Mouse (Mus musculus): ENCODE measurements around the gene Slc44a2. TPM values are rescaled to one million over a fixed set of nuclear protein-coding genes. Genes with fewer than 3 reads are reported as not detected.

Gene Slc44a2
- polyA plus RNA-seq, 1 experiment: 173 TPM

DNA sequence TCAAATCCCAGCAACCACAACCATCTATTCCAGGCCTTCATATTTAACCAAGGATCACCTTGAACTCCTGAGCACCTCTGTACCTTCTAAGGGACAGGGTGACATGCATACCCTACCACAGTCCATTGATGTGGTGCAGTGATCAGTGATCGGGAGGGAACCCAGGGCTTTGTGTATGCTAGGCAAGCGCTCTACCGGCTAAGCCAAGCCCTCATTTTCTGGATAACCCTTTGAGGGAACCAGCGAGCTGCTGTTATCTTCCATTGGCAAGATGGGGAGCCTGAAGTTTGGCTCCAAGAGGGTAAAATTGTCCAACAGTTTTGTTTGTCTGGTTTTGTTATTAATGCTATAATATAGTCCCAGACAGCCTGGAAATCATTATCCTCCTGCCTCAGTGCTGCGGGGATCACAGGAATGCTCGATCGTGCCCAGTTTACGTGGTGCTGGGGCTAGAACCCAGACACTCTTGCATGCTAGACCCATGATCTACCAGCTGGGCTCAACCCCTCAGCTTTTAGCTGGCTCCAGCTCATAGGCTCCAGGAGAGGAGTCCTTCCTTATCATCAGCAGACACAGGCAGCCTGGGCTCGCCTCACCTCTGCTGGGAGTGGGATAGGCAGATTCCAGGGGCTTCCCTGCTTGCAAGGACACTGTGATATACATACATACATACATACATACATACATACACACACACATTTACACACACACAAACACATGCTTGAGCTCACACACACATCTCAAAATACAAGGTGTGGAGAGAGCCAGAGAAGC, 5.9 kb upstream of the Slc44a2 start:
- TF ChIP-seq POLR2A (IDR thresholded peaks at IDR 0.05; ENCODE audit: insufficient read length, low read depth) (no peak), CEBPB (IDR thresholded peaks at IDR 0.05; ENCODE audit: insufficient read depth, poor library complexity, severe bottlenecking) (no peak), TCF3 (IDR thresholded peaks at IDR 0.05; ENCODE audit: insufficient read length, low read depth) (no peak), TCF12 (IDR thresholded peaks at IDR 0.05; ENCODE audit: insufficient read depth, poor library complexity, severe bottlenecking) (no peak), POLR2AphosphoS2 (IDR thresholded peaks at IDR 0.05; ENCODE audit: insufficient read length, low read depth) (no peak), REST (IDR thresholded peaks at IDR 0.05; ENCODE audit: insufficient read depth, insufficient read length) (no peak), MYOG (IDR thresholded peaks at IDR 0.05; ENCODE audit: control insufficient read depth in 1 of 3, insufficient read depth in 1 of 3, insufficient read length in 2 of 3, low read depth in 2 of 3) (no peak)
- no peak overlapping the region for H3ac ChIP-seq (ENCODE audit: control insufficient read depth, insufficient read length)
- no peaks in the 10 kb centered on the region for H3K27me3 ChIP-seq (ENCODE audit: control insufficient read depth, insufficient read depth, insufficient read length)
- H3K79me2 ChIP-seq (ENCODE audit: control insufficient read depth, insufficient read depth): no peaks in the 10 kb centered on the region
- no peak overlapping the region for H3K4me3 ChIP-seq
- no peak overlapping the region for H3K4me2 ChIP-seq (ENCODE audit: low read depth)
- no peaks in the 10 kb centered on the region for H3K36me3 ChIP-seq (ENCODE audit: control insufficient read depth, insufficient read depth)

DNA sequence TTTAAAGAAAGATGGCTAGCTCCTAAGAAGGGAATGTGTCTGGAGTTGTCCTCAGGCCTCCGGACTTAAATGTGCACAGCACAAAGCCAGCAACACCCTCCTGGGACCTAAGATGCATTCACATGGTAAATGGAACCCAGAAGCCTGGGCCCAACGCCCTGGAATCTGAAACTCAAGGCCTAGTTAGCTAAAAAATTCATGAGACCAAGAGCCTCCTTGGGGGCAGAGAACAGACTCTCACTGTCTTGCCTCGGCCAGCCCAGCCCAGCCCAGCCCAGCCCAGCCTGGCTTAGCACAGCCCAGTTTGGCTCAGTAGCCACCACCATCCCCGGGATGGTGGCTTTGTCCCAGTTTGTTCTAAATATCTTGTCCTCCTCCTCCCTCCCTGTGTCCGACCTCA, 5.1 kb upstream of the Slc44a2 start:
- TF ChIP-seq MYOD1 (IDR thresholded peaks at IDR 0.05; ENCODE audit: control insufficient read depth in 1 of 3, insufficient read length in 2 of 3, low read depth in 2 of 3) (no peak), SRF (IDR thresholded peaks at IDR 0.05; ENCODE audit: control insufficient read depth, insufficient read length, low read depth) (no peak), REST (IDR thresholded peaks at IDR 0.05; ENCODE audit: insufficient read depth, insufficient read length) (no peak), E2F4 (IDR thresholded peaks at IDR 0.05; ENCODE audit: insufficient read depth) (no peak), MAX (IDR thresholded peaks at IDR 0.05; ENCODE audit: low read depth) (no peak), USF1 (IDR thresholded peaks at IDR 0.05; ENCODE audit: low read depth) (no peak), CEBPB (IDR thresholded peaks at IDR 0.05; ENCODE audit: insufficient read depth, poor library complexity, severe bottlenecking) (no peak), POLR2A (IDR thresholded peaks at IDR 0.05; ENCODE audit: insufficient read length, low read depth) (no peak), TCF12 (IDR thresholded peaks at IDR 0.05; ENCODE audit: insufficient read depth, poor library complexity, severe bottlenecking) (no peak), MYOG (IDR thresholded peaks at IDR 0.05; ENCODE audit: control insufficient read depth in 1 of 3, insufficient read depth in 1 of 3, insufficient read length in 2 of 3, low read depth in 2 of 3) (no peak), POLR2AphosphoS2 (IDR thresholded peaks at IDR 0.05; ENCODE audit: insufficient read length, low read depth) (no peak), TCF3 (IDR thresholded peaks at IDR 0.05; ENCODE audit: insufficient read length, low read depth) (no peak)
- no peaks in the 10 kb centered on the region for H3K36me3 ChIP-seq (ENCODE audit: control insufficient read depth, insufficient read depth)
- H3K4me3 ChIP-seq: no peak overlapping the region
- no peaks in the 10 kb centered on the region for H3K27me3 ChIP-seq (ENCODE audit: control insufficient read depth, insufficient read depth, insufficient read length)
- no peaks in the 10 kb centered on the region for H3K79me2 ChIP-seq (ENCODE audit: control insufficient read depth, insufficient read depth)
- H3K4me2 ChIP-seq (ENCODE audit: low read depth): no peak overlapping the region
- H3ac ChIP-seq (ENCODE audit: control insufficient read depth, insufficient read length): no peak overlapping the region

GRCm38 (mm10) chr9:21316696-21317095, 3.8 kb upstream of the Slc44a2 start:
- no peak overlapping the region for H3K4me2 ChIP-seq (ENCODE audit: low read depth)
- no peak overlapping the region for H3K4me3 ChIP-seq
- peaks cover 11% of the 10 kb centered on the region for H3K79me2 ChIP-seq (ENCODE audit: control insufficient read depth, insufficient read depth)
- H3ac ChIP-seq (ENCODE audit: control insufficient read depth, insufficient read length): no peak overlapping the region
- no peak for TF ChIP-seq E2F4 (IDR thresholded peaks at IDR 0.05; ENCODE audit: insufficient read depth)
- TF ChIP-seq SRF (IDR thresholded peaks at IDR 0.05; ENCODE audit: control insufficient read depth, insufficient read length, low read depth): no peak
- no peak for TF ChIP-seq POLR2A (IDR thresholded peaks at IDR 0.05; ENCODE audit: insufficient read length, low read depth)
- no peak for TF ChIP-seq TCF3 (IDR thresholded peaks at IDR 0.05; ENCODE audit: insufficient read length, low read depth)
- no peak for TF ChIP-seq REST (IDR thresholded peaks at IDR 0.05; ENCODE audit: insufficient read depth, insufficient read length)
- no peak for TF ChIP-seq MYOG (IDR thresholded peaks at IDR 0.05; ENCODE audit: control insufficient read depth in 1 of 3, insufficient read depth in 1 of 3, insufficient read length in 2 of 3, low read depth in 2 of 3)
- TF ChIP-seq POLR2AphosphoS2 (IDR thresholded peaks at IDR 0.05; ENCODE audit: insufficient read length, low read depth): no peak
- no peak for TF ChIP-seq USF1 (IDR thresholded peaks at IDR 0.05; ENCODE audit: low read depth)
- no peak for TF ChIP-seq MYOD1 (IDR thresholded peaks at IDR 0.05; ENCODE audit: control insufficient read depth in 1 of 3, insufficient read length in 2 of 3, low read depth in 2 of 3)
- no peak for TF ChIP-seq TCF12 (IDR thresholded peaks at IDR 0.05; ENCODE audit: insufficient read depth, poor library complexity, severe bottlenecking)
- TF ChIP-seq MAX (IDR thresholded peaks at IDR 0.05; ENCODE audit: low read depth): no peak
- no peak for TF ChIP-seq CEBPB (IDR thresholded peaks at IDR 0.05; ENCODE audit: insufficient read depth, poor library complexity, severe bottlenecking)
- H3K27me3 ChIP-seq (ENCODE audit: control insufficient read depth, insufficient read depth, insufficient read length): no peaks in the 10 kb centered on the region
- H3K36me3 ChIP-seq (ENCODE audit: control insufficient read depth, insufficient read depth): no peaks in the 10 kb centered on the region

DNA sequence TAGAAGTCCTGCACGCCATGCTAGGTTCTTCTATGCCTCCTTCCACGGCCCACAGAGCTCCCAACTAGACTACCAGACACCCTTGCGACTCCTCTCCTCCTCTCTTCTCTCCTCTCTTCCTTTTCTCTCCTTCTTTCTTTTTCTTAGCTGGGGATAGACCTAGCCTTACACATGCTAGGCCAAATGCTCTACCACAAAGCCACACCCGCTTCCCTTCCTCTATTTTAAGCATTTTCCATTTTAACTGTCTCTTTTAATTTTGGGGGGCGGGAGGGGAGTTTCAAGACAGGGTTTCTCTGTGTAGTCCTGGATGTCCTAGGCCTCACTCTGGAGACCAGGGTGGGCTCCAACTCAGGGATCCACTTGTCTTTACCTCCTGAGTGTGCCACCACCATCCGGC, 1.7 kb upstream of the Slc44a2 start:
- Histone ChIP-seq H3ac (ENCODE audit: control insufficient read depth, insufficient read length) (no peak overlapping the region), H3K4me2 (ENCODE audit: low read depth) (no peak overlapping the region), H3K36me3 (ENCODE audit: control insufficient read depth, insufficient read depth) (no peaks in the 10 kb centered on the region), H3K4me3 (no peak overlapping the region), H3K79me2 (ENCODE audit: control insufficient read depth, insufficient read depth) (peaks cover 32% of the 10 kb centered on the region), H3K27me3 (ENCODE audit: control insufficient read depth, insufficient read depth, insufficient read length) (no peaks in the 10 kb centered on the region)
- TF ChIP-seq MYOD1 (IDR thresholded peaks at IDR 0.05; ENCODE audit: control insufficient read depth in 1 of 3, insufficient read length in 2 of 3, low read depth in 2 of 3) (no peak), CEBPB (IDR thresholded peaks at IDR 0.05; ENCODE audit: insufficient read depth, poor library complexity, severe bottlenecking) (no peak), SRF (IDR thresholded peaks at IDR 0.05; ENCODE audit: control insufficient read depth, insufficient read length, low read depth) (no peak), REST (IDR thresholded peaks at IDR 0.05; ENCODE audit: insufficient read depth, insufficient read length) (no peak), TCF3 (IDR thresholded peaks at IDR 0.05; ENCODE audit: insufficient read length, low read depth) (no peak)

GRCm38 (mm10) chr9:21319503-21319902, 995 bp upstream of the Slc44a2 start:
- H3K79me2 ChIP-seq (ENCODE audit: control insufficient read depth, insufficient read depth): peaks cover 39% of the 10 kb centered on the region

More at GRCm38 (mm10) chr9:21319503-21319902, 995 bp upstream of the Slc44a2 start:
- TF ChIP-seq USF1 (IDR thresholded peaks at IDR 0.05; ENCODE audit: low read depth) (no peak), POLR2A (IDR thresholded peaks at IDR 0.05; ENCODE audit: insufficient read length, low read depth) (no peak), TCF12 (IDR thresholded peaks at IDR 0.05; ENCODE audit: insufficient read depth, poor library complexity, severe bottlenecking) (no peak), MYOG (IDR thresholded peaks at IDR 0.05; ENCODE audit: control insufficient read depth in 1 of 3, insufficient read depth in 1 of 3, insufficient read length in 2 of 3, low read depth in 2 of 3) (no peak), POLR2AphosphoS2 (IDR thresholded peaks at IDR 0.05; ENCODE audit: insufficient read length, low read depth) (no peak)
- H3ac ChIP-seq (ENCODE audit: control insufficient read depth, insufficient read length): no peak overlapping the region
- H3K4me3 ChIP-seq: no peak overlapping the region
- no peaks in the 10 kb centered on the region for H3K27me3 ChIP-seq (ENCODE audit: control insufficient read depth, insufficient read depth, insufficient read length)
- no peaks in the 10 kb centered on the region for H3K36me3 ChIP-seq (ENCODE audit: control insufficient read depth, insufficient read depth)
- no peak overlapping the region for H3K4me2 ChIP-seq (ENCODE audit: low read depth)

All from myocyte (in vitro differentiated cells).